Comparison of ENCODE assay signal across 11 mouse cellular contexts in the genomic region with DNA sequence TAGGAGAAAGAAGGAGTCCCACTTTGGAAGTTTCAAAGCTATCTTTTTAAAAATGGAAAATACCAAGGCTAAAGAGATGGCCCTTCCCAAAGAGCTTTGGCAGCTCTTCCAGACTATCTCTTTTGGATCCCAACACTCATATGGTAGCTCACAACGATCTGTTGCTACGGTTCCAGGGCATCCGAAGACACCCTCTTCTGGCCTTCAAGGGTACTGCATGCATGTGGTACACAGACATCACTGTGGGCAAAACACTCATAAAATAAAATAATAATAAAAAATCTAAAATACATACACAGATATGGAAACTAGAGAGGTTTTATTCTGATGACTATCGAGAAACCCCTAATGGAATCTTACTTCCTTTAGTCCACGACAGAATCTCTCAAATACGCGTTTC. TPM values are rescaled to one million over a fixed set of nuclear protein-coding genes. Genes with fewer than 3 reads are reported as not detected.
A peak's percentile ranks its signal among the peaks of the same experiment; 100 is the strongest.
DNase-seq lines count a peak whose midpoint lies in the region; TF ChIP-seq lines count a peak whose summit lies in the region.
"Had no signal": no experiment of that assay in that cellular context is flagged by ENCODE, and none has a peak within 500 bp of the region (broad histone marks: within the 10 kb centered on the region; RNA-seq: fewer than 3 reads in every experiment).

No protein-coding gene starts in this region.

- 78% methylated on average over 7 of the region's 7 CpGs for WGBS in kidney, adult 2 months

- TF ChIP-seq CTCF in kidney, adult 2 months (conservative IDR thresholded peaks at IDR 0.05; ENCODE audit: insufficient read depth, insufficient read length, low read depth, low read length) = peak; percentile 53
- peak; percentile 49; the same call in 1 of the 2 replicates for TF ChIP-seq CTCF in brain, embryonic 14.5 days (IDR thresholded peaks at IDR 0.05; ENCODE audit: borderline replicate concordance, extremely low read depth, insufficient read depth, insufficient read length)

- no peak overlapping the region for H3K27ac ChIP-seq in kidney, adult 2 months (ENCODE audit: insufficient read depth, low read depth, low read length)
- H3K27ac ChIP-seq: forebrain, embryonic 12.5 days; stomach, embryonic 15.5 days had no signal

- no peak overlapping the region for H3K4me3 ChIP-seq in kidney, adult 2 months (ENCODE audit: insufficient read depth, low read depth, low read length)
- H3K4me3 ChIP-seq: forebrain, embryonic 12.5 days; myocyte; stomach, embryonic 15.5 days had no signal

- TF ChIP-seq POLR2A in kidney, adult 2 months (IDR thresholded peaks at IDR 0.05; ENCODE audit: low read depth, low read length) = no peak
- TF ChIP-seq POLR2A in brain, embryonic 14.5 days (IDR thresholded peaks at IDR 0.05; ENCODE audit: borderline replicate concordance, extremely low read depth, insufficient read depth, insufficient read length, poor library complexity, severe bottlenecking) = no peak

- no peaks in the 10 kb centered on the region for H3K4me1 ChIP-seq in kidney, adult 2 months (ENCODE audit: control insufficient read depth, insufficient read depth, low read length)
- H3K4me1 ChIP-seq: forebrain, embryonic 12.5 days; stomach, embryonic 15.5 days had no signal

- H3K36me3 ChIP-seq in kidney, adult 2 months (ENCODE audit: control insufficient read depth, insufficient read depth, low read length) = no peaks in the 10 kb centered on the region
- H3K36me3 ChIP-seq: forebrain, embryonic 12.5 days; stomach, embryonic 15.5 days had no signal

- 0 out of 2 replicates have a peak, but pooled peaks cover 2% of the 10 kb centered on the region for H3K27me3 ChIP-seq in kidney, adult 2 months (replicated peaks; ENCODE audit: control insufficient read depth, insufficient read depth, low read length)
- H3K27me3 ChIP-seq: forebrain, embryonic 12.5 days; stomach, embryonic 15.5 days had no signal

- no peak for DNase-seq in kidney, adult 2 months
- no peak for DNase-seq in kidney, postnatal 10 days
- peak; percentile 28 for DNase-seq in 416B (ENCODE audit: low read depth)
- peak; percentile 9 for DNase-seq in CD4-positive helper T cell, adult 2 months (ENCODE audit: low read depth, low spot score)
- DNase-seq in brain, embryonic 14.5 days (ENCODE audit: low read depth) = no peak
- no peak for DNase-seq in c-Kit-positive CD71-positive TER-119-positive erythroid progenitor cells, embryonic 14.5 days (ENCODE audit: low spot score)
- DNase-seq in right cerebral cortex, postnatal 4 days = no peak
- no peak for DNase-seq in lung, postnatal 25 days (ENCODE audit: low spot score)

RNA-seq across cellular contexts. Expression of a gene that starts 17.9 kb away (rescaled TPM):
- 0.43 and 35.1 TPM in 2 replicates for polyA plus RNA-seq in kidney, adult 2 months (2012; rRNA removed)
- polyA plus RNA-seq in brain, embryonic 14.5 days (2012; rRNA removed) = 0.05 and 0.15 TPM in 2 replicates
- polyA plus RNA-seq: forebrain, embryonic 12.5 days had no signal

RNA-seq across cellular contexts. Expression of a gene that starts 51.3 kb away (rescaled TPM):
- polyA plus RNA-seq in kidney, adult 2 months (2012; rRNA removed) = 9.5 and 14.1 TPM in 2 replicates
- 22.9 and 25.4 TPM in 2 replicates for polyA plus RNA-seq in brain, embryonic 14.5 days (2012; rRNA removed)

Comparison
In these comparisons a context has a peak if more than half of its experiments do, and no peak if none do; other contexts are left out.
1. DNase-seq: peak in 416B (single experiment) and CD4-positive helper T cell, adult 2 months (single experiment); none in kidney, adult 2 months (single experiment), kidney, postnatal 10 days (single experiment), brain, embryonic 14.5 days (single experiment), c-Kit-positive CD71-positive TER-119-positive erythroid progenitor cells, embryonic 14.5 days (single experiment), right cerebral cortex, postnatal 4 days (single experiment) and lung, postnatal 25 days (single experiment).